Mouse (Mus musculus) neural tube, embryonic 14.5 days (tissue): ENCODE measurements around the gene Nav2. TPM values are rescaled to one million over a fixed set of nuclear protein-coding genes. Genes with fewer than 3 reads are reported as not detected.

Source experiments
- ATAC-seq: fragments of 200-750 bp; cut with Nextera tagmentation; 2 replicates; pipeline ENCODE4 v1.8.0; 2017; ENCODE audit warnings: low read depth, mild to moderate bottlenecking, moderate TSS enrichment, moderate library complexity
- H3K27ac ChIP-seq: fragments of 300-500 bp; sonication (generic); 2 replicates; pipeline ENCODE4 v1.5.1; 2014; ENCODE audit warnings: low read depth, mild to moderate bottlenecking, control low read depth, low read length, moderate library complexity, mixed read lengths
- H3K27me3 ChIP-seq: fragments of 300-500 bp; sonication (generic); 2 replicates; pipeline ENCODE4 v1.6.1; 2014; ENCODE audit warnings: low read length; ENCODE audit not compliant: control insufficient read depth, insufficient read depth
- H3K36me3 ChIP-seq: fragments of 300-500 bp; sonication (generic); 2 replicates; pipeline ENCODE4 v1.6.1; 2014; ENCODE audit warnings: low read length, mixed read lengths; ENCODE audit not compliant: control insufficient read depth, insufficient read depth
- H3K4me1 ChIP-seq: fragments of 300-500 bp; sonication (generic); 2 replicates; pipeline ENCODE4 v1.6.1; 2014; ENCODE audit warnings: low read length; ENCODE audit not compliant: control insufficient read depth, insufficient read depth
- H3K4me2 ChIP-seq: fragments of 300-500 bp; sonication (generic); 2 replicates; pipeline ENCODE4 v1.6.1; 2014; ENCODE audit warnings: mild to moderate bottlenecking, low read depth, low read length, control low read depth
- H3K4me3 ChIP-seq: fragments of 300-500 bp; sonication (generic); 2 replicates; pipeline ENCODE4 v1.5.1; 2014; ENCODE audit warnings: low read depth, low read length, control low read depth, mixed read lengths
- H3K9ac ChIP-seq: fragments of 300-500 bp; sonication (generic); replicated peaks from 2 replicates; pipeline ENCODE4 v1.6.1; 2014; ENCODE audit warnings: low read depth, mild to moderate bottlenecking, control low read depth, low read length, mixed read lengths
- H3K9me3 ChIP-seq: fragments of 300-500 bp; sonication (generic); 2 replicates; pipeline ENCODE4 v1.6.1; 2016; ENCODE audit warnings: low read length; ENCODE audit not compliant: control insufficient read depth
- WGBS: fragments of 180-500 bp; shearing (Covaris S2); extraction: QIAGEN DNeasy Blood & Tissue Kit; methylation state at CpG from one replicate; pipeline ENCODE4 v1.1.7; 2014; 5-methylcytosine and 5-hydroxymethylcytosine counted together
- polyA plus RNA-seq: library from polyadenylated mRNA; unstranded; fragments of >200 nt; fragmentation: Nextera tagmentation; extraction: Ambion mirVana; gene quantifications from 2 replicates; pipeline ENCODE4 v1.2.1, GENCODE M21; 2014

Nav2 gene
- polyA plus RNA-seq, 1 experiment from 2014 or later: 36.5 TPM

DNA sequence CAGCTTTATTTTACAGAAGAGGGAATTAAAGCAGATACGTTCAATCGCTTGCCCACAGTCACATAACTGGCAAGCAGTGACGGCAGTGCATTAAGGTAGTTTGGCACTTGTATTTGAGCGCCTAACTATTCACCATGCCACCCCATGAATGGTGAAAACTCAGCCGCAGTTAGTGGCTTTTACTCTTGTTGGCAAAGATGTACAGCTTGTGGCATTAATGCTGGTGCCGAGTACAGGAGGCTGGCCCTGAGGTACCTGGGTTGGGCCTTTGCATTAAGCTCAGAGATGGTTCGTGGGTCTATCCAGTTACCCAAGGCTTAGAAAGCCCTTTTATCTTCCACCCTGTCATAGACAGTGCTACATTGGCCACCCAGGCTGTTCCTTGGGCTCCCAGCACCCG is 87.2 kb downstream of the Nav2 start:
- Histone ChIP-seq H3K4me2 (no peak overlapping the region), H3K27ac (peak overlapping the region; percentile 66; the same call in 1 of the 2 replicates)

GRCm38 (mm10) chr7:48996829-48997228 is 88.3 kb downstream of the Nav2 start:
- no peak for ATAC-seq
- Histone ChIP-seq H3K36me3 (no peaks in the 10 kb centered on the region), H3K27ac (no peak overlapping the region), H3K9me3 (no peaks in the 10 kb centered on the region), H3K4me1 (peaks cover 12% of the 10 kb centered on the region), H3K4me2 (no peak overlapping the region), H3K9ac (no peak overlapping the region), H3K27me3 (no peaks in the 10 kb centered on the region), H3K4me3 (no peak overlapping the region)
- WGBS: 55% methylated on average over 5 of the region's 5 CpGs

More for the DNA sequence above, 87.2 kb downstream of the Nav2 start:
- ATAC-seq: no peak
- H3K4me1 ChIP-seq: peaks cover 12% of the 10 kb centered on the region
- H3K4me3 ChIP-seq: no peak overlapping the region
- H3K27me3 ChIP-seq: no peaks in the 10 kb centered on the region
- no peaks in the 10 kb centered on the region for H3K36me3 ChIP-seq
- 26% methylated on average over 8 of the region's 8 CpGs for WGBS
- peak overlapping the region; percentile 39; the same call in 1 of the 2 replicates for H3K9ac ChIP-seq
- no peaks in the 10 kb centered on the region for H3K9me3 ChIP-seq

- Histone ChIP-seq H3K36me3 (no peaks in the 10 kb centered on the region), H3K27ac (no peak overlapping the region), H3K4me2 (no peak overlapping the region), H3K9me3 (no peaks in the 10 kb centered on the region), H3K27me3 (no peaks in the 10 kb centered on the region), H3K4me1 (peaks cover 21% of the 10 kb centered on the region), H3K9ac (no peak overlapping the region), H3K4me3 (no peak overlapping the region)
- no peak for ATAC-seq
- WGBS: 90% methylated on average over 8 of the region's 8 CpGs
Observed at GRCm38 (mm10) chr7:48998097-48998496, 89.6 kb downstream of the Nav2 start.

GRCm38 (mm10) chr7:48998595-48998994 is 90.1 kb downstream of the Nav2 start:
- Histone ChIP-seq H3K27me3 (no peaks in the 10 kb centered on the region), H3K4me2 (no peak overlapping the region), H3K36me3 (no peaks in the 10 kb centered on the region), H3K27ac (no peak overlapping the region), H3K4me3 (no peak overlapping the region), H3K4me1 (peaks cover 25% of the 10 kb centered on the region), H3K9me3 (no peaks in the 10 kb centered on the region), H3K9ac (no peak overlapping the region)
- ATAC-seq: no peak
- 73% methylated on average over 10 of the region's 10 CpGs for WGBS

DNA sequence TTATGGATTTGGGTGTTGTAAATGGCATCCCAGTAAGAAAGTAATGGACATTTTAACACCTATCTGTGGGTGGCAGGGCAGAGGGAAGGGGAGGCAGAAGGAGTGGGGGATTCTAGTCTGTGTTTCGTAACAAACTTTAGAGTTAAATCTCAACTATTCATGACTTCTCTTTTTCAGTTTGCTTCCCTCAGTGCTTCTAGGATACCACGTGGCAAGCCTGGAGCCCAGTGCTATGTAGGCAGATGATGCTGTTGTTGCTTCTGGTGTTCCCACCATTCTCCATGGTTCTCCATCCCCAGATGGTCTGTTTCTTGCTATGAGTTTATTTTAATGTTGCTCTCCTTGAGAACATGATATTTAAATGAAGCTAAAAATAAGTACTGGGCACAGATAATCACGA is 92.3 kb downstream of the Nav2 start:
- Histone ChIP-seq H3K9ac (no peak overlapping the region), H3K4me3 (no peak overlapping the region), H3K27ac (no peak overlapping the region), H3K4me2 (no peak overlapping the region), H3K27me3 (no peaks in the 10 kb centered on the region), H3K4me1 (peaks cover 15% of the 10 kb centered on the region), H3K36me3 (no peaks in the 10 kb centered on the region), H3K9me3 (no peaks in the 10 kb centered on the region)
- ATAC-seq: no peak
- 72% methylated on average over 3 of the region's 3 CpGs for WGBS

GRCm38 (mm10) chr7:49004402-49004801 is 95.9 kb downstream of the Nav2 start:
- Histone ChIP-seq H3K4me3 (no peak overlapping the region), H3K9me3 (no peaks in the 10 kb centered on the region), H3K27ac (no peak overlapping the region), H3K27me3 (no peaks in the 10 kb centered on the region), H3K4me1 (peaks cover 14% of the 10 kb centered on the region), H3K36me3 (no peaks in the 10 kb centered on the region), H3K4me2 (no peak overlapping the region), H3K9ac (no peak overlapping the region)
- ATAC-seq: no peak
- WGBS: 57% methylated on average over 5 of the region's 5 CpGs

DNA sequence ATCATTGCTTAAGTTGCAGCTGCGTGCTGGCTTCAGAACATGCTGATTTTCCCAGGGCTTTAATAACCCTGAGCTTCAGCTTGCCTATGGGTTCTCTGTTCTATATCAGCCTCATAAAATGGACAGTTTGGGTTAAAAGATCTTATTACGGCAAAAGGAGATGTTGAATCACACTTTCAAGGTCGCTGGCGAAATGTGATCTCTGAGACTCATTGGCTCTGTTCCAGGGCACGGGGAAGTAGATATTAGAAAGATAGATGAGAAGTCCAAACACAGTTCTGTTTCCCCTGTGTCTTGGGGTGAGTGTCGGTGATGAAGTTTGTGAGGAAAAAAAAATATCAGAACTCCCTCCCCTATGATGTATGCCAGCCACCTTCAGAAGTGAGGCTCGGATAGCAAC is 98.4 kb downstream of the Nav2 start:
- H3K9ac ChIP-seq: no peak overlapping the region
- H3K9me3 ChIP-seq: no peaks in the 10 kb centered on the region
- ATAC-seq: no peak
- no peak overlapping the region for H3K27ac ChIP-seq
- WGBS: 50% methylated on average over 7 of the region's 7 CpGs
- H3K27me3 ChIP-seq: no peaks in the 10 kb centered on the region
- H3K36me3 ChIP-seq: no peaks in the 10 kb centered on the region
- no peak overlapping the region for H3K4me2 ChIP-seq
- H3K4me1 ChIP-seq: peaks cover 14% of the 10 kb centered on the region
- H3K4me3 ChIP-seq: no peak overlapping the region

- Histone ChIP-seq H3K4me2 (no peak overlapping the region), H3K36me3 (no peaks in the 10 kb centered on the region), H3K9ac (no peak overlapping the region), H3K4me3 (no peak overlapping the region), H3K9me3 (no peaks in the 10 kb centered on the region), H3K27me3 (no peaks in the 10 kb centered on the region), H3K27ac (no peak overlapping the region), H3K4me1 (peaks cover 18% of the 10 kb centered on the region)
- WGBS: 89% methylated on average over 6 of the region's 6 CpGs
- no peak for ATAC-seq
Observed at GRCm38 (mm10) chr7:49010739-49011138, 102.2 kb downstream of the Nav2 start.

- Histone ChIP-seq H3K4me1 (peaks cover 18% of the 10 kb centered on the region), H3K36me3 (no peaks in the 10 kb centered on the region), H3K27ac (no peak overlapping the region), H3K9ac (no peak overlapping the region), H3K27me3 (no peaks in the 10 kb centered on the region), H3K9me3 (no peaks in the 10 kb centered on the region), H3K4me2 (no peak overlapping the region), H3K4me3 (no peak overlapping the region)
- ATAC-seq: no peak
- WGBS: 59% methylated on average over 1 of the region's 1 CpGs
Observed at GRCm38 (mm10) chr7:49012027-49012426, 103.5 kb downstream of the Nav2 start.

GRCm38 (mm10) chr7:49014480-49014879 is 106.0 kb downstream of the Nav2 start:
- H3K9me3 ChIP-seq: no peaks in the 10 kb centered on the region
- no peak overlapping the region for H3K27ac ChIP-seq
- no peaks in the 10 kb centered on the region for H3K27me3 ChIP-seq
- no peaks in the 10 kb centered on the region for H3K36me3 ChIP-seq
- no peak overlapping the region for H3K4me2 ChIP-seq
- WGBS: 74% methylated on average over 10 of the region's 10 CpGs
- H3K4me1 ChIP-seq: peaks cover 18% of the 10 kb centered on the region
- H3K4me3 ChIP-seq: no peak overlapping the region
- H3K9ac ChIP-seq: no peak overlapping the region
- ATAC-seq: no peak
